Mouse (Mus musculus): ENCODE measurements around the gene Prcc. TPM values are rescaled to one million over a fixed set of nuclear protein-coding genes. Genes with fewer than 3 reads are reported as not detected.

Gene Prcc
- 24.6 TPM for polyA plus RNA-seq (2015; fragmentation: Illumina TruSeq; extraction: RNeasy Lipid Tissue Mini Kit (QIAGEN cat#74804); ENCODE audit: insufficient read depth, low replicate concordance)

GRCm38 (mm10) chr3:87885281-87886003, at the start of gene Prcc:
TSS of gene Prcc (minus strand) at chr3:87885608.

GRCm38 (mm10) chr3:87930078-87930795, 44.8 kb upstream of the Prcc start, which contains the start of the genes Isg20l2 and Rrnad1:
TSS of gene Isg20l2 (plus strand) at chr3:87930314.
TSS of gene Rrnad1 (minus strand) at chr3:87930717.

DNA sequence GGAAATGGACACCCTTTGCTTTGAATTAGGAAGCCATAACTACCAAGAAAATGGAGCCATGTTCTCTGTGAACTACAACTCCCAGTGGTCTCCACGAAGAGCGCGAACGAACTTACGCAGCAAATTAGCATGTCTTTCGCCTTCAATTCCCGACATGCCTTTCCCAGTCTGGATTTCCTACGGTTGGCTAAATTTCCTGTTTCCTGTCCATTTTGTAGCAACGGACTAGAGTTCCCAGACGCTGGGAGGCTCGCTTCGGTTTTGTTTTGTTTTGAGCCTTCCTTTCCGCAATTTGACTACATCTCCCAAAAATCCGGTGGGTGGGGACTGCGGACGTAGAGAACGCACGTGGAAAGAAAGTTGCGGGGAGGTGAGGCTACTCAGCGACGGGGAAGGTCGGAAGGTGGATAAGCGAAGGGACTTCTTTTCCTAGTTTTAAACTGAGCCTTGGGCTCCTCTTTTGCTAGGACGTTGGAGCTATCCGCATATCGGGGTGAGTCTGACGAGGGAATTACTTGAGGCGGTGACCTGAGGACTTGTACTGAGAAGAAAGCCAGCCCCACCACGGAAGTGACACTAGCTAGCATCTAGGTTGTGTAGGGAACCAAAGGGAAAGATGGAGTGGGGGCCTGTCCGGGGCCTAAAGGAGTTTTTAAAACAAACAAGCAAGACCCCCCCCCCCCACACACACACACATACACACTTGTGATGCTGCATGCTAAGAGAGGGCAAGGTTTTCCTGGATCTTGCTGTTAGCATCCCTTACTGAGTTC, 34.1 kb upstream of the Prcc start, which contains the start of gene Mrpl24:
Gene Mrpl24 (plus strand): TSS at position 171 of the 773 bp plus-strand sequence.

DNA sequence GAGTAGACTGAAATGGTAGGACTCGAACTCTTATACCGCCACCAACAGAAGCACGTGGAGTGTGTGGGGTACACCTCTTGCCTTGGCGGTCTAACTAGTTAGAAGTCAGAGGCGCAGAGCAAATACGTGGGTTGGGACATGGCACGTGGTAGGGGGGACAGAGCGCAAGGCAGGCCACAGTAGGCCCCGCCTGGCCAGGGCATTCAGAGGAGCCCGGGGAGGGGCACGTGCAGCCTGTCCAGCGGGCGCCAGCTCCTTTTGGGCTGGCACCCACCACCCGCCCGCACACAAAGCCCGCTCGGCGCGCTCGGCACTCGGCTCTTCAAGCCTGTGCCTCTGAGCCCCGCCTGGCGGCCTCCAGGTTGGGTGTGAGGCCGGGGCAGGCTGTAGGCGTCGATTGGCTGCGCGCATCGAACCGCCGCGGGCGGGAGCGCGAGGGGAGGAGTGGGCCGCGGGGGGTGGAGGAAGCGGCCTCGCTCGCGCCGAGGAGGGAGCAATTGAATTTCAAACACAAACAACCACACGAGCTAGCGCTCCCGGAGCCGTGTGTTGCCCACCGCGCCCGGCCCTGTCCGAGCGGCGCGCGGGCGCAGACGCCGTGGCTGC, 20.6 kb upstream of the Prcc start, which contains the start of gene Hdgf:
Gene Hdgf (plus strand): TSS at position 442 of the 606 bp plus-strand sequence.

DNA sequence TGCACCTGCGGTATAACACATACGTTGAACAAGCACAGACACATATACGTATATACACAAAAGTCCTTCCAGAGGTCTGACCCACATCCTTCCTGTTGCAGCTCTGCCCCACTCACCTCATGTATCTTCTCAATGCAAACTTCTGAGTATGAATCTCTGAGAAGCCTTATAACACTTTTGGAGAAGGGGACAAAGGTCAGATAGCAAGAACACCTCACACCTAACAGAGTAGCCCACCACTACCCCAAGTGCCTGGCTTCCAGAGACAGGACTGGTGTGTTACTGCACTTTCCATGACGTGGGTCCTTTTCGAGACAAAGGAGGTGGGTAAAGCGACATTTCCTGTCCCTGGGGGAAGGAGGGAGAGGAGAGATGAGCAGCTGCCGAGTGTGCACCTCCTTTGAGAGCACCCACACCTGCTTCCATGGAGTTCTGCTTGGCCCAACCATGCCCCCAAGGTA, 38.7 kb downstream of the Prcc start, which contains the start of gene Sh2d2a:
Gene Sh2d2a (plus strand): TSS at position 106 of the 461 bp plus-strand sequence.

GRCm38 (mm10) chr3:87824206-87824605, 61.2 kb downstream of the Prcc start, which contains the start of gene Pear1:
TSS of gene Pear1 (minus strand) at chr3:87824306.

Other genes starting within 250 kb of the Prcc start
- 0.18 TPM for gene Lrrc71, start 137.0 kb downstream of the Prcc start, polyA plus RNA-seq (2015; fragmentation: Illumina TruSeq; extraction: RNeasy Lipid Tissue Mini Kit (QIAGEN cat#74804); ENCODE audit: insufficient read depth, low replicate concordance)
- 0.08 TPM for gene Ntrk1, start 90.4 kb downstream of the Prcc start, polyA plus RNA-seq (2015; fragmentation: Illumina TruSeq; extraction: RNeasy Lipid Tissue Mini Kit (QIAGEN cat#74804); ENCODE audit: insufficient read depth, low replicate concordance)
- 0.46 TPM for gene Insrr, start 88.7 kb downstream of the Prcc start, polyA plus RNA-seq (2015; fragmentation: Illumina TruSeq; extraction: RNeasy Lipid Tissue Mini Kit (QIAGEN cat#74804); ENCODE audit: insufficient read depth, low replicate concordance)
- 11.7 TPM for gene Pear1, start 61.3 kb downstream of the Prcc start, polyA plus RNA-seq (2015; fragmentation: Illumina TruSeq; extraction: RNeasy Lipid Tissue Mini Kit (QIAGEN cat#74804); ENCODE audit: insufficient read depth, low replicate concordance)
- 15.6 TPM for gene Sh2d2a, start 38.9 kb downstream of the Prcc start, polyA plus RNA-seq (2015; fragmentation: Illumina TruSeq; extraction: RNeasy Lipid Tissue Mini Kit (QIAGEN cat#74804); ENCODE audit: insufficient read depth, low replicate concordance)
- gene Hdgf, start 20.7 kb upstream of the Prcc start, polyA plus RNA-seq (2015; fragmentation: Illumina TruSeq; extraction: RNeasy Lipid Tissue Mini Kit (QIAGEN cat#74804); ENCODE audit: insufficient read depth, low replicate concordance), result 113 TPM
- 238 TPM for gene Mrpl24, start 33.9 kb upstream of the Prcc start, polyA plus RNA-seq (2015; fragmentation: Illumina TruSeq; extraction: RNeasy Lipid Tissue Mini Kit (QIAGEN cat#74804); ENCODE audit: insufficient read depth, low replicate concordance)
- 65.7 TPM for gene Isg20l2, start 44.7 kb upstream of the Prcc start, polyA plus RNA-seq (2015; fragmentation: Illumina TruSeq; extraction: RNeasy Lipid Tissue Mini Kit (QIAGEN cat#74804); ENCODE audit: insufficient read depth, low replicate concordance)
- gene Rrnad1, start 45.1 kb upstream of the Prcc start, polyA plus RNA-seq (2015; fragmentation: Illumina TruSeq; extraction: RNeasy Lipid Tissue Mini Kit (QIAGEN cat#74804); ENCODE audit: insufficient read depth, low replicate concordance), result 30.4 TPM
- not detected for gene Crabp2, start 63.1 kb upstream of the Prcc start, polyA plus RNA-seq (2015; fragmentation: Illumina TruSeq; extraction: RNeasy Lipid Tissue Mini Kit (QIAGEN cat#74804); ENCODE audit: insufficient read depth, low replicate concordance)
- 2.4 TPM for gene Nes, start 85.5 kb upstream of the Prcc start, polyA plus RNA-seq (2015; fragmentation: Illumina TruSeq; extraction: RNeasy Lipid Tissue Mini Kit (QIAGEN cat#74804); ENCODE audit: insufficient read depth, low replicate concordance)
- gene Bcan, start 114.6 kb upstream of the Prcc start, polyA plus RNA-seq (2015; fragmentation: Illumina TruSeq; extraction: RNeasy Lipid Tissue Mini Kit (QIAGEN cat#74804); ENCODE audit: insufficient read depth, low replicate concordance), result not detected
- gene Hapln2, start 142.0 kb upstream of the Prcc start, polyA plus RNA-seq (2015; fragmentation: Illumina TruSeq; extraction: RNeasy Lipid Tissue Mini Kit (QIAGEN cat#74804); ENCODE audit: insufficient read depth, low replicate concordance), result not detected
- 34.2 TPM for gene Gpatch4, start 157.5 kb upstream of the Prcc start, polyA plus RNA-seq (2015; fragmentation: Illumina TruSeq; extraction: RNeasy Lipid Tissue Mini Kit (QIAGEN cat#74804); ENCODE audit: insufficient read depth, low replicate concordance)
- gene Naxe, start 172.9 kb upstream of the Prcc start, polyA plus RNA-seq (2015; fragmentation: Illumina TruSeq; extraction: RNeasy Lipid Tissue Mini Kit (QIAGEN cat#74804); ENCODE audit: insufficient read depth, low replicate concordance), result 43.0 TPM
- not detected for gene Ttc24, start 192.7 kb upstream of the Prcc start, polyA plus RNA-seq (2015; fragmentation: Illumina TruSeq; extraction: RNeasy Lipid Tissue Mini Kit (QIAGEN cat#74804); ENCODE audit: insufficient read depth, low replicate concordance)
- 1.8 TPM for gene Iqgap3, start 196.4 kb upstream of the Prcc start, polyA plus RNA-seq (2015; fragmentation: Illumina TruSeq; extraction: RNeasy Lipid Tissue Mini Kit (QIAGEN cat#74804); ENCODE audit: insufficient read depth, low replicate concordance)

Data from spleen, adult 10 weeks (tissue).